Mouse (Mus musculus) Patski (cell line): ENCODE measurements around the gene Cib4. TPM values are rescaled to one million over a fixed set of nuclear protein-coding genes. Genes with fewer than 3 reads are reported as not detected.

Experiments used
- ATAC-seq: fragments of 100-300 bp; one replicate; pipeline ENCODE4 v1.8.0; 2021
- CTCF ChIA-PET: fragments of 350-600 bp; sonication (Branson Sonifier 250); formaldehyde crosslinking; loops from one replicate; lab custom pipeline; 2022; ENCODE audit warnings: inconsistent platforms; lab: Charles Lee
- POLR2A ChIA-PET: fragments of 350-600 bp; sonication (Branson Sonifier 250); formaldehyde crosslinking; loops from one replicate; lab custom pipeline; 2022; ENCODE audit warnings: antibody characterized with exemption, inconsistent platforms; lab: Charles Lee
- DNase-seq: peaks from one replicate; pipeline ENCODE4 v3.0.0-alpha.2; 2011; ENCODE audit warnings: low read depth, low spot score
- H3K27me3 ChIP-seq: fragments of 371-371 bp; one replicate; pipeline ENCODE4 v1.5.1; 2021
- CTCF ChIP-seq: fragments of 100-300 bp; IDR thresholded peaks from one replicate; pipeline ENCODE4 v1.5.1; 2021
- in situ Hi-C: fragments of 300-500 bp; cut with MboI; formaldehyde crosslinking; loops from 3 replicates; pipeline ENCODE4 v1.11.1; 2018; ENCODE audit warnings: low pct_unique_long_range_greater_than_20kb, mixed read lengths
- polyA plus RNA-seq: library from polyadenylated mRNA; unstranded; gene quantifications from one replicate; pipeline ENCODE4 v1.2.3, GENCODE M21; 2021

Gene Cib4
- polyA plus RNA-seq, 1 experiment from 2014 or later, result not detected

GRCm38 (mm10) chr5:30444327-30444895 is 101.2 kb downstream of the Cib4 start:
- peaks cover 60% of the 10 kb centered on the region for H3K27me3 ChIP-seq
- DNase-seq (no peak), ATAC-seq (no peak)
- CTCF ChIA-PET, result interaction anchor here (1.0 kb wide), 1 partner anchor 52 kb away, joined by 3 read pairs; no protein-coding TSS in a partner anchor
- no peak for TF ChIP-seq CTCF
- POLR2A ChIA-PET, result no interaction called here
- in situ Hi-C loops, result no loop called here

DNA sequence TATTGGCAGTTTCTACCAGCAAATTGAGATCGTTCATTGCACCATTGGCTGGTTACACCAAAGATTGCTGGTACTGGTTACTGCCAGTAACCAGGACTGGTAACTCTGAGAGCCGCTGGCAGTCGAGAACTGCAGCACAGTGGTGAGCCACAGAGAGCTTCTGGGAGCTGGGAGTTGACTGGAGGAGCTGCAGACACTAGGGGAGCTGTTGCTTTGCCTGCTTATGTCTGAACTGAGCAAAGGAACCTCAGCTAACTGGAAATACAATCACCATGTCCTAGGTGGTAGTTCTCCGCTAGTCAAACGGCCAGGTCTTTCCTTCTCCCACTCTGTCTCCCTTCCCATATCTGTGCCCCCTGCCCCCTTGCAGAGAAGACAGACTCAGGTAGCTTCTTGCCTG is 103.4 kb downstream of the Cib4 start:
- in situ Hi-C loops, result no loop called here
- ATAC-seq (no peak), DNase-seq (no peak)
- POLR2A ChIA-PET, result no interaction called here
- TF ChIP-seq CTCF, result no peak
- CTCF ChIA-PET, result no interaction called here
- H3K27me3 ChIP-seq, result peaks cover 58% of the 10 kb centered on the region

DNA sequence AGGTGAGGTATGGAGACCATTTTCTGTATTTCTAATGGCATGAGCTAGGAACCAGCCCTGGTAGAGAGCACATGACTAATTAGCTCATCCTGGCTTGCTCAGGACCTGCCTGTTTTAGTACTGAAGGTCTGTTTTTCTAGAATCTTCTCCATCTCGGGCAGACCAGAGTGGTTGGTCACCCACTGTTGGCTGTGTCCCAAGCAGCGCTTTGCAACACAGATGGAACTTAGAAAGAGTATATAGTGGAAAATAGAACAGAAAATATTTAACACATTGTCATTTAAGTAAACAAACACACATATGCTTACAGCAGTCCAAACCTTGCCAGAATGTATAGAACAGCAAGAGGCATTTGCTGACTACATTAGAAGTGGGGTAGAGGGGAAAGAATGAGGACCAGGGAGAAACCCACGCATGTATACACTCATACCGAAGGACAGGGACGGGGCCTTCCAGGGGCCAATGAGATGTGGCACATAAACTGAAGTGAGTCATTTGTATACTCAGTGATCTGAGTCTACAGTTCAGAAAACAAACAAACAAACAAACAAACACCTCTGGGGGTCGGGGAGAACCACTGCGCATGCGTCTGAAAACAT is 105.2 kb downstream of the Cib4 start:
- in situ Hi-C loops, result no loop called here
- DNase-seq (no peak), ATAC-seq (no peak)
- TF ChIP-seq CTCF, result no peak
- peaks cover 57% of the 10 kb centered on the region for H3K27me3 ChIP-seq
- CTCF ChIA-PET, result no interaction called here
- POLR2A ChIA-PET, result no interaction called here

- TF ChIP-seq CTCF, result no peak
- DNase-seq (no peak), ATAC-seq (no peak)
- peaks cover 48% of the 10 kb centered on the region for H3K27me3 ChIP-seq
- ChIA-PET POLR2A (no interaction called here), CTCF (no interaction called here)
- in situ Hi-C loops, result no loop called here
These were observed 106.7 kb downstream of the Cib4 start for GRCm38 (mm10) chr5:30438931-30439330.

Other genes with a start within 250 kb of the Cib4 start
- gene Otof, start 83.9 kb downstream of the Cib4 start, polyA plus RNA-seq, result not detected
- gene 1700001C02Rik, start 79.8 kb downstream of the Cib4 start, polyA plus RNA-seq, result not detected
- gene Kcnk3, start 42.3 kb upstream of the Cib4 start, polyA plus RNA-seq, result not detected
- 49.7 TPM for gene Slc35f6, start 102.1 kb upstream of the Cib4 start, polyA plus RNA-seq
- 106 TPM for gene Cenpa, start 120.9 kb upstream of the Cib4 start, polyA plus RNA-seq
- gene Dpysl5, start 165.7 kb upstream of the Cib4 start, polyA plus RNA-seq, result 0.31 TPM